Comparison of ENCODE assay signal across 8 mouse cellular contexts in the genomic region with DNA sequence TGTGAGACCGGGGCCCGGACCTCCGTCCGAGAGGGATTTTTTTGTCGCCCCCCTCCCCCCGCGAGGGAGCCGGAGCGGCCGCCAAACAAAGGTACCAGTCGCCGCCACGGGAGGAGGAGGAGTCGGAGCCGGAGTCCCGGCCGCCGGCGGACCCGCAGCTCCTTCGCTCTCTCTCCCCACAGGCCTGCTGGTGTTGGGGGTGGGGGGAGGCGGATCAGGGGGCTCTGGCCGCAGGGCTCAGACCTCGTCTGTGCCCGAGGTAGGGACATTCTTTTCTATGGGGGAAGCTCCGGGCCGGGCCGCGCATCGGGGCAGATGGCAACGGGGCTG. TPM values are rescaled to one million over a fixed set of nuclear protein-coding genes. Genes with fewer than 3 reads are reported as not detected.
DNase-seq lines count a peak whose midpoint lies in the region; ATAC-seq and TF ChIP-seq lines count a peak whose summit lies in the region.

No protein-coding gene starts in this region.

- H3K27me3 ChIP-seq in heart, embryonic 13.5 days (replicated peaks), result no peaks in the 10 kb centered on the region
- H3K27me3 ChIP-seq in forebrain, postnatal 0 days (ENCODE audit: insufficient read depth, low read length), result no peaks in the 10 kb centered on the region
- no peaks in the 10 kb centered on the region for H3K27me3 ChIP-seq in megakaryocyte, embryonic 14.5 days (replicated peaks)

- ATAC-seq in heart, embryonic 13.5 days (ENCODE audit: extremely low read depth, insufficient number of reproducible peaks, low FRiP score, low TSS enrichment), result peak; percentile 28; the same call in 1 of the 2 replicates
- peak; percentile 23 for ATAC-seq in forebrain, postnatal 0 days

- H3K27ac ChIP-seq in heart, embryonic 13.5 days (replicated peaks), result peak overlapping the region; percentile 98
- H3K27ac ChIP-seq in ES-E14 (ENCODE audit: insufficient read depth, low read depth, low read length, poor library complexity, severe bottlenecking), result peak overlapping the region; percentile 91
- peak overlapping the region; percentile 97 for H3K27ac ChIP-seq in forebrain, postnatal 0 days (ENCODE audit: low read depth, low read length)

- TF ChIP-seq CTCF in forebrain, postnatal 0 days (IDR thresholded peaks at IDR 0.05; ENCODE audit: low read depth), result no peak

- 2% methylated on average over 24 of the region's 31 CpGs for WGBS in heart, embryonic 13.5 days
- WGBS in forebrain, postnatal 0 days, result 3% methylated on average over 24 of the region's 31 CpGs

- H3K9ac ChIP-seq in heart, embryonic 13.5 days, result peak overlapping the region; percentile 100
- peak overlapping the region; percentile 97 for H3K9ac ChIP-seq in ES-E14 (ENCODE audit: insufficient read depth, low read depth, low read length, poor library complexity, severe bottlenecking)
- H3K9ac ChIP-seq in forebrain, postnatal 0 days, result peak overlapping the region; percentile 92

- peaks cover 45% of the 10 kb centered on the region for H3K4me1 ChIP-seq in heart, embryonic 13.5 days
- H3K4me1 ChIP-seq in ES-E14 (ENCODE audit: control insufficient read depth in 2 of 2, insufficient read depth in 2 of 2, low read length in 2 of 2, poor library complexity in 1 of 2), result peaks cover 2 to 9% of the 10 kb centered on the region in 2 experiments; a peak in 3 of 4 replicates
- peaks cover 4% of the 10 kb centered on the region; the same call in 1 of the 2 replicates for H3K4me1 ChIP-seq in forebrain, postnatal 0 days (ENCODE audit: insufficient read depth)
- peaks cover 45% of the 10 kb centered on the region for H3K4me1 ChIP-seq in megakaryocyte, embryonic 14.5 days

- no peaks in the 10 kb centered on the region for H3K9me3 ChIP-seq in heart, embryonic 13.5 days
- H3K9me3 ChIP-seq in ES-E14 (ENCODE audit: control insufficient read depth, insufficient read depth, low read depth, low read length), result no peaks in the 10 kb centered on the region
- H3K9me3 ChIP-seq in forebrain, postnatal 0 days (ENCODE audit: low read length), result no peaks in the 10 kb centered on the region
- no peaks in the 10 kb centered on the region for H3K9me3 ChIP-seq in megakaryocyte, embryonic 14.5 days

- peaks cover 21% of the 10 kb centered on the region for H3K36me3 ChIP-seq in heart, embryonic 13.5 days
- H3K36me3 ChIP-seq in ES-E14 (ENCODE audit: control insufficient read depth, insufficient read depth, low read length, poor library complexity, severe bottlenecking), result no peaks in the 10 kb centered on the region; the same call in 1 of the 2 replicates
- peaks cover 6% of the 10 kb centered on the region; the same call in 1 of the 2 replicates for H3K36me3 ChIP-seq in forebrain, postnatal 0 days (ENCODE audit: insufficient read depth)
- H3K36me3 ChIP-seq in megakaryocyte, embryonic 14.5 days (replicated peaks; ENCODE audit: low read length), result peaks cover 51% of the 10 kb centered on the region

- DNase-seq in heart, adult 9 months (ENCODE audit: low spot score in 2 of 2), result no peak
- DNase-seq in ES-E14 (ENCODE audit: low read depth, low spot score), result no peak
- no peak for DNase-seq in forebrain, postnatal 0 days
- no peak for DNase-seq in cerebellum, adult 18-20 months
- no peak for DNase-seq in adrenal gland, postnatal 10 days
- no peak for DNase-seq in urinary bladder, postnatal 4 days (ENCODE audit: low spot score in 2 of 2)

- peak overlapping the region; percentile 99 for H3K4me3 ChIP-seq in heart, embryonic 13.5 days
- H3K4me3 ChIP-seq in ES-E14 (ENCODE audit: insufficient read depth in 1 of 2, low read depth in 1 of 2, low read length in 2 of 2, poor library complexity in 1 of 2, severe bottlenecking in 1 of 2), result peak overlapping the region; percentile 93
- peak overlapping the region; percentile 98 for H3K4me3 ChIP-seq in forebrain, postnatal 0 days (ENCODE audit: low read depth, low read length)
- H3K4me3 ChIP-seq in megakaryocyte, embryonic 14.5 days (replicated peaks), result peak overlapping the region; percentile 98

- in situ Hi-C loops in ES-E14 (cut with MboI; ENCODE audit: low sequenced_read_pairs in 2 of 2, unreplicated experiment in 2 of 2), result no loop called here

- H3K4me2 ChIP-seq in heart, embryonic 13.5 days, result peak overlapping the region; percentile 77
- peak overlapping the region; percentile 74 for H3K4me2 ChIP-seq in forebrain, postnatal 0 days (ENCODE audit: low read depth)

TF ChIP-seq in ES-E14, 5 proteins besides CTCF, POLR2A, EP300 and RAD21:
- TF ChIP-seq MAFK (IDR thresholded peaks at IDR 0.05; ENCODE audit: insufficient read depth, low read depth, low read length), result no peak
- TF ChIP-seq CHD2 (IDR thresholded peaks at IDR 0.05; ENCODE audit: low read depth, low read length), result no peak
- TF ChIP-seq ZNF384 (IDR thresholded peaks at IDR 0.05; ENCODE audit: low read depth, low read length), result no peak
- no peak for TF ChIP-seq ZC3H11A (IDR thresholded peaks at IDR 0.05; ENCODE audit: borderline replicate concordance, low read depth, low read length)
- no peak for TF ChIP-seq HCFC1 (IDR thresholded peaks at IDR 0.05; ENCODE audit: borderline replicate concordance, insufficient read depth, low read length)

RNA-seq across cellular contexts. Expression of gene Ggps1, which starts 0.6 kb away (rescaled TPM):
- 40.9 and 41.0 TPM in 2 replicates for polyA plus RNA-seq in heart, embryonic 13.5 days (2015; fragmentation: Nextera tagmentation; extraction: Ambion mirVana)
- total RNA-seq in ES-E14 (2012; rRNA removed), result 34.4 and 34.9 TPM in 2 replicates
- 85.2 and 107 TPM in 2 replicates for total RNA-seq in forebrain, postnatal 0 days (2014; rRNA removed)
- polyA plus RNA-seq in forebrain, postnatal 0 days (2015; fragmentation: Nextera tagmentation; extraction: Ambion mirVana), result 71.4 and 73.0 TPM in 2 replicates
- 2.2 TPM in 1 of 2 replicates, not detected in the other for polyA plus RNA-seq in megakaryocyte, embryonic 14.5 days (2012; ENCODE audit: insufficient read depth, low replicate concordance)
- 10 to 100 TPM; 30.8 to 32.2 TPM for total RNA-seq in adrenal gland, postnatal 10 days (2021)

RNA-seq across cellular contexts. Expression of gene Arid4b, which starts 0.9 kb away (rescaled TPM):
- 41.5 and 43.0 TPM in 2 replicates for polyA plus RNA-seq in heart, embryonic 13.5 days (2015; fragmentation: Nextera tagmentation; extraction: Ambion mirVana)
- total RNA-seq in ES-E14 (2012; rRNA removed), result 25.2 and 26.5 TPM in 2 replicates
- 27.7 and 37.0 TPM in 2 replicates for total RNA-seq in forebrain, postnatal 0 days (2014; rRNA removed)
- 35.4 and 56.3 TPM in 2 replicates for polyA plus RNA-seq in forebrain, postnatal 0 days (2015; fragmentation: Nextera tagmentation; extraction: Ambion mirVana)
- 0.73 and 3.9 TPM in 2 replicates for polyA plus RNA-seq in megakaryocyte, embryonic 14.5 days (2012; ENCODE audit: insufficient read depth, low replicate concordance)
- total RNA-seq in adrenal gland, postnatal 10 days (2021), result 10 to 100 TPM; 28.4 to 33.4 TPM

RNA-seq across cellular contexts. Expression of gene Tbce, which starts 24.5 kb away (rescaled TPM):
- 34.5 and 37.6 TPM in 2 replicates for polyA plus RNA-seq in heart, embryonic 13.5 days (2015; fragmentation: Nextera tagmentation; extraction: Ambion mirVana)
- 32.1 and 38.8 TPM in 2 replicates for total RNA-seq in ES-E14 (2012; rRNA removed)
- 92.9 and 109 TPM in 2 replicates for total RNA-seq in forebrain, postnatal 0 days (2014; rRNA removed)
- polyA plus RNA-seq in forebrain, postnatal 0 days (2015; fragmentation: Nextera tagmentation; extraction: Ambion mirVana), result 75.2 and 83.0 TPM in 2 replicates
- polyA plus RNA-seq in megakaryocyte, embryonic 14.5 days (2012; ENCODE audit: insufficient read depth, low replicate concordance), result 1.3 TPM in 1 of 2 replicates, not detected in the other
- 10 to 100 TPM; 34.0 to 44.0 TPM for total RNA-seq in adrenal gland, postnatal 10 days (2021)
